Mouse (Mus musculus) macrophage (primary cell): ENCODE measurements around the gene Mtor. TPM values are rescaled to one million over a fixed set of nuclear protein-coding genes. Genes with fewer than 3 reads are reported as not detected.

Experiments
- H3K27ac ChIP-seq: fragments of 350-480 bp; formaldehyde crosslinking; 2 replicates; pipeline ENCODE4 v1.9.0; 2021
- H3K36me3 ChIP-seq: fragments of 350-480 bp; formaldehyde crosslinking; 2 replicates; pipeline ENCODE4 v1.9.0; 2021; ENCODE audit errors: inconsistent target
- H3K4me3 ChIP-seq: fragments of 350-480 bp; formaldehyde crosslinking; 2 replicates; pipeline ENCODE4 v1.9.0; 2021; ENCODE audit errors: inconsistent target
- H3K79me2 ChIP-seq: fragments of 350-480 bp; formaldehyde crosslinking; 2 replicates; pipeline ENCODE4 v1.9.0; 2021; ENCODE audit errors: inconsistent target
- WGBS: methylation state at CpG from one replicate; pipeline ENCODE4 v1.1.7; 2026; ENCODE audit warnings: inconsistent platforms; ENCODE audit not compliant: missing documents; 5-methylcytosine and 5-hydroxymethylcytosine counted together
- polyA plus RNA-seq: library from polyadenylated mRNA; stranded (reverse); fragments of 250-400 nt; gene quantifications from 3 replicates; pipeline ENCODE4 v1.2.4, GENCODE M21; 2018; ENCODE audit warnings: inconsistent platforms

Gene Mtor
- polyA plus RNA-seq, 1 experiment from 2014 or later, result 14.5 TPM

DNA sequence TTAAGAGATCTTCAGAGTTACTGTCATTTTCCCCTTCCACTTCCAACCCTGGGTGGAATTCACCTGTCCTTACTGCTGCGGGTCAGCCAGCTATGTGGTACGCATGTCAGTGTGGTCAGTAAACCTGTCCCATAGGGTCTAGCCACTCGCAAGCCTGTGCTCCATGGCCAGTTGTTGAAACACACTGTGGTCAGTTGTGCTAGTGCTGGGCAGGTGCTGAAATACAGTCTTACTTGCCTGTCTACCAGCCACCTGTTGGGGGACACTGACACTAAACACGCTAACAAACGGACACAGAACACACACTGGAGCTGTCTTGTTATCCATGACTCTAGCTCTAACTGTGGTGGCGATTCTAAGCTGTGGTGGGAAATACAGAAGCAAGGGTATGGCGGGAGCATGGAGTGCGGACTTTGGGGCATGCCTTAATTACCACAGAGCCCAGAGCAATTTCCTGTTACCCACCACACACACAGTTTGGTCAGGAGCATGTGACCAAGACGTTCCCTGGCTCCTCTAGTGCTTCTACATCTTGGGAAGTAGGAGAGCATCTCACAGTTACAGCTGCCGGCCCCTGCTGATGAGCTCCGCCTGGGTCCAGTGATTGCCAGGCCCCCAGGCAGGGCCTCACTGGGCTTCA, 17.4 kb upstream of the Mtor start:
- WGBS, result 44% methylated on average over 10 of the region's 11 CpGs

DNA sequence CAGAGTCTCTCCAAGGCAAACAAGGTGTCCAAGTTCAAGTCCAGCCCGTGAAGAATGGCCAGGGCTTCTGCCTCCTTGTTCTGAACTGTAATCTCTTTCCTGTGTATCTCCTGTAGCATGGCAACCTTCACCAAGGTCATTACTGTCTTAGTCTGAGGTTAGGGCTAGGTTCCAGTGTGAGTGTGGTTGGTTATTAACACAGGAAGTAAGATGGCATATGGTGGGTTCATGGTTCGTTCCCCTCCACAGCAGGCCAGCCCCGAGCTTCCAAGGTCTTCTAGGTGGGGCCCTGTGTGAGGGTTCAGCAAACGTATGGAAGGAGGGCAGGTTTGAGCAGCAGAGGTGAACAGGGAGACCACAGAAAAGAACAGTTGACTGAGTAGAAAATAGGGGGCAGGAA, 15.9 kb upstream of the Mtor start:
- H3K4me3 ChIP-seq, result no peak overlapping the region
- H3K79me2 ChIP-seq, result no peaks in the 10 kb centered on the region
- H3K27ac ChIP-seq, result no peak overlapping the region
- 74% methylated on average over 4 of the region's 4 CpGs for WGBS
- H3K36me3 ChIP-seq, result no peaks in the 10 kb centered on the region

More for the DNA sequence above, 17.4 kb upstream of the Mtor start:
- Histone ChIP-seq H3K27ac (no peak overlapping the region), H3K36me3 (no peaks in the 10 kb centered on the region), H3K4me3 (no peak overlapping the region), H3K79me2 (no peaks in the 10 kb centered on the region)

DNA sequence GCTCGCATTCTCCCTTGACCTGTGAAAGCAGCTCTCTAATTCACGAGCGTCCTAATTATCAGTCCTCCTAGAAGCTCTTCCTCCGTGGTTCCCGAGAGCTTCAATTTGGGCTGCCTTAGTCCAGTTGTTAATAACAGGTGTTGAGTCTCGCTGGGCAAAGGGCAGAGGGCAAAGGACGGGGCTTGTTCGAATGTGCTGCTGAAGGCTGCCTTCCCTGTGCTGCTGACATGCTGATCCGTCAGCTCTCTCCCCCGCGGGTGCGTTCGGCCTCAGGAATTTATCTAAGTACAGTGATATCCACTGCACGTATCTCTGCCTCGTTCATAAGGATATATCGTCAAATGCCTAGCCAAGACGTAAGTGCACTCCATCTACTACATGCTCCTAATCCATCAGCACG, 15.1 kb upstream of the Mtor start:
- no peaks in the 10 kb centered on the region for H3K36me3 ChIP-seq
- no peaks in the 10 kb centered on the region for H3K79me2 ChIP-seq
- no peak overlapping the region for H3K4me3 ChIP-seq
- WGBS, result 92% methylated on average over 16 of the region's 18 CpGs
- no peak overlapping the region for H3K27ac ChIP-seq

DNA sequence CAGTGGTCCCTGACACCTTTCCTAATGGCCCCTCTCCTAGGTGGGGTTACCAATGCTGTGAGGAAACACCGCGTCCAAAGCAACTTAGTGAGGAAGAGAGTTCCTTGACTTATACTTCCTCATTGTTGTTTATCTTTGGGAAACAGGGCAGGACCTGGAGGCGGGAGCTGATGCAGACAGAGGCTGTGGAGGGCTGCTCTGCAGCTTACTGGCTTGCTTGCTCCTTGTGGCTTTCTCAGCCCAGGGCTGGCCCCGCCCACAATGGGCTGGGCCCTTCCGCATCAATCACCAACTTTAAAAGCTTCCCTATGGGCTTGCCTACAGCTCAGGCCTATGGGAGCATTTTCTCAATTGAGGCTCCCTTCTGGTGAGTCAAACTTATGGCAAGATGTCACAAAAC, 14.6 kb upstream of the Mtor start:
- Histone ChIP-seq H3K27ac (no peak overlapping the region), H3K36me3 (no peaks in the 10 kb centered on the region), H3K4me3 (no peak overlapping the region), H3K79me2 (no peaks in the 10 kb centered on the region)
- 99% methylated on average over 5 of the region's 5 CpGs for WGBS

DNA sequence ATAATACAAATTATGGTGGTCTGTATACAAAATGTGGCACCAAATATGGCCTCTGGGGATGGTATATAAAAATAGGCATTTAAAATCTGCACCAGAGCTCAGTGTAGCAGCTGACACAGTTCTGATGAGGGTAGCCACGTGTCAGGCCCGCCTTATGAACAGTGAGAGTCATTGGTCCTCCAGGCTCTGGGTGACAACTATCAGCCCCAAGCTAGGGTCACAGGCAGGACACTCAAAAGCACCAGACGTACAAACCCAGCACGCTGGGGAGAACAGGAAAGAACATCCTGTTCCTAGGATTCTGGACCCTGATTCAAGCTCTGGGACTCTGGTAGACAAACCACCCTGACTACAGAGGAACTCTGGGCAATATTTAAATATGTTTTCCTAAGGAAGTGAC, 13.9 kb upstream of the Mtor start:
- Histone ChIP-seq H3K79me2 (no peaks in the 10 kb centered on the region), H3K27ac (no peak overlapping the region), H3K36me3 (no peaks in the 10 kb centered on the region), H3K4me3 (no peak overlapping the region)
- WGBS, result 90% methylated on average over 4 of the region's 4 CpGs

DNA sequence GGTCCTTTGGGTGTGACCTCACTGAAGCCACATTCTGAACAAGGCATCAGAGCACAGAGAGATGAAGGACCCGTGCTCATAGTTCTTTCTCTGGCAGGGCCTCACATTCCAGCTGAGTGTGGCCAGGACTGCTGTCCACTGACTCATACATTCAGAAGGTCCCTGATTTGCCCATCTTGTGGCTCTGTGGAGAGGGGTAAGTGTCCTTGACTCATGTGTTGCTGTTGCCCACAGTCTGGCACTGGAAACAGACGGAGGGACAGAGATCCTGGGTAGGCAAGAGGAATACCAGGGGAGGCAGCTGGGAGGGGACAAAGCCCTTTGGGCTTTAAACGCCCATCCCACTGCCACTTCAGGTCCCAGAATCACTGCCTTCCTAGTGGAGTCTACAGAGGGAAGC, 13.3 kb upstream of the Mtor start:
- Histone ChIP-seq H3K79me2 (no peaks in the 10 kb centered on the region), H3K4me3 (no peak overlapping the region), H3K27ac (no peak overlapping the region), H3K36me3 (no peaks in the 10 kb centered on the region)
- WGBS, result 97% methylated on average over 3 of the region's 3 CpGs

DNA sequence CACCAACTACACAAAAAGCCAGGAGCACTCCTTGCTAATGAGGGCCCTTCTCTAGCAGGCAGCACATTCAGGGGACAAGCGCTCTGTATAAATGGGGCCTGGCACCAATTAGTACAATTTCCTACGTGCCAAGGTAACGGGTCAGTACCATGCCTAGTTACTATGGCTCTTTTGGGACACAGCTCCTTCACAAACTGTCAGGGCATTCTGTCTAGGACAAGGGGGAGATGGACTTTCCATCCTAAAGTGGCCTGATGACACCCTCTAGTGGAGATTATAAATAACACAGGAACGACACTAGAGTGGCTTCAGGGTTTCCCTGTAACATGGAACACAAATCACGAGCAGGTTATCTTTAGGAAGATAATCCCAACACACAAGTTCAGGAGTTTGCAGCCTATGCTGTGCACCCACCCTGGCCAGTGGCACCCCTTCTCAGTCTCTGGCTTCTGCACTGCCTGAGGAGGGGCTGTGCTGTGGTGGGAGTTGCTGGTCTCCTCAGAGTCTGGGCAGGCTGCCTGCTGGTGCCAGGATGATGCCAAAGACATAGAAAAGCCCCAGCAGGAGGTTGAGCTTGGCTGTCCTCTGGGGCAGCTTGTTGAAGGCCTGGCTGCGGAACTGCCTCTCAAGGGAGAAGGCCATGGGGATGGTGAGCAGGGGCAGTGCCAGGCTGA, 12.6 kb upstream of the Mtor start:
- Histone ChIP-seq H3K4me3 (no peak overlapping the region), H3K36me3 (no peaks in the 10 kb centered on the region), H3K27ac (no peak overlapping the region), H3K79me2 (no peaks in the 10 kb centered on the region)
- 91% methylated on average over 6 of the region's 6 CpGs for WGBS

DNA sequence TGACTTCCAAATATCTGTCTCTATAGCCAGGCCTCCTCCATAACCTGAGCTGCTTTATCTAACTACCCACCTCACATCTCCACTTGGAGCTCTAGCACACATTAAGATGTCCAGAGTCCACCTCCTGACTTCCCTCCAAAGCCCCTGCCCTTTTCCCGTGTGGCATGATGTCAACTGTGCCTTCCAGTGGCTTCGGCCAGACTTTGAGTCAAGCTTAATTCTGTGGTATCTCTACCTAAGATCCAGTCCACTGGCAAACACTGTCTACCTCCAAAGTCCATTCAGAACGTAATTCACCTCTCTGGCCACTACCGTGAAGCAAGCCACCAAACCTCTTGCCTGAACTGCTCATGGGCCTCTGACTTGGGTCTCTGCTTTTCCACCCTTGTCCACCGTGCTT, 6.5 kb upstream of the Mtor start:
- Histone ChIP-seq H3K79me2 (peaks cover 5% of the 10 kb centered on the region; the same call in 1 of the 2 replicates), H3K36me3 (no peaks in the 10 kb centered on the region), H3K27ac (no peak overlapping the region), H3K4me3 (no peak overlapping the region)
- WGBS, result 97% methylated on average over 5 of the region's 5 CpGs

DNA sequence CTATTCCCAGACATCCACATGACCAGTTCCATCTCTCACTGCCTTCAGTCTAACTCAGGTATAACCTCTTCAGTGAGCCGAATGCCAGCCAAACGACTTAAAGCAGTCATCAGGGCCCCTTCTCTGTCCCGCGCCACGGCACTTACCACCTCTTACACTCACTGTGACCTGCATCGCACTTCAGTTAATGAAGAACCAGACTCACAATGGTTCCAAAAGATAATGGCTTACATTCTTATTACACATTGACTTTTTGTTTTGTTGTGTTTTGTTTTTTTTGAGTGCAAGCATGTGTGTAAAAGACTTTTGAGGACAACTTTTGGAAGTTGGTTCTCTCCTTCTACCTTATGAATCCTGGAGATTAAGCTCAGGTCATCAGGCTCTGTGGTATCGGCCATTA, 5.8 kb upstream of the Mtor start:
- Histone ChIP-seq H3K4me3 (no peak overlapping the region), H3K36me3 (no peaks in the 10 kb centered on the region), H3K79me2 (peaks cover 5% of the 10 kb centered on the region; the same call in 1 of the 2 replicates), H3K27ac (no peak overlapping the region)
- 92% methylated on average over 7 of the region's 7 CpGs for WGBS

DNA sequence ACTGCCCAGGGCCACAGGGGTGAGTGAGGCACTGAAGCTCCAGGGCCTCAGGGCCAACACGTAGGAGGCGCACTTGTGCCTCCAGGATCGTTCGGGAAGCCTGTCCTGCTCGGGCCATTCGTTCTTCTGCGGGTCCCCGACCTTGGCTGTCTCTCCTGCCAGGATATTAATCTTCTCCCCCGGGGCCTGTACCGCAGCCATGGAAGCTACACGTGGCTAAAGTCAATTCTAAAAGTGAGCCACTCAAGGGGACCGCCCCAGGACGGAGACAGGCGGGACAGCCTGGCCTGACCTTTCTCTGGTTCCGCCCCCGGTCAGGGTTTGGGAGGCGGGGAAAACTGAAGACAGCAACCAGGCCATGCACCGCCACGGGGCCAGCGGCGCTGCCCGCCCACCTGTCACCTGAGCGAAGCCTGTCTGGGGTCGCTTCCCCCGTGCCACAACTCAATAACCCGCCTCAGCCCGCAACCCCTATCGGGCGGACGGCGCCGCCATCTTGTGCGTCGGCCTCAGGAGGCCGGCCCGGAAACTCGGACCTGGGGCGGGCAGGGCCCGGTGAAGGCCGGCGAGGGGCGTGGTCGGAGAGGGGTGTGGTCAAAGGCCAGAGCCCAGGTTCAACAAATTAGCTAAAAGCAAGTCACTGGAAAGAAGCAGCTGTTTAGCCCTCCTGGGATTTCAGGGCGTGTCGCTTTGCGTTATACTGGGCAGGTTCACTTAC, 4.0 kb upstream of the Mtor start, which contains the start of gene Ubiad1:
Gene Ubiad1, minus strand, starts transcription at position 522 of the 718 bp plus-strand sequence.
- H3K36me3 ChIP-seq, result no peaks in the 10 kb centered on the region
- under 1% methylated on average over 40 of the region's 46 CpGs for WGBS

DNA sequence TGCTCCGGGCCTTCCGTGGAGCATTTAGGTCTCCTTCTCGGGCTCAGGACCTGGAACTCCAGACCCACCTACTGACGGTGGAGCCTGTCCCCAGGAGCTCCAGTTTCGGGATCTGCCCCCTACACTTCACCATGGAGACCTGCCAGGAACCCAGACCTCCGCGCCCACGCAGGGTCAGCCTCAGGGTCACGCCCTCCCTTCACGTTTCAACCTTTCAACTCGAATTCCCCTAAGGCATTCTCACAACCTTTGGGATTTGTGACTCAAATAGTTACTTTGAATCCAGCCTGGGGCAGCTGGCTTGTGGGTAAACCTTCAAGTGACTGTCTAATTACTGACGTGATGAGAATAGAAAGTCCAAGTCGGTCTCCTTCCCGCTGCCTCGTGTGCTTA, 438 bp downstream of the Mtor start:
- Histone ChIP-seq H3K79me2 (peaks cover 33% of the 10 kb centered on the region), H3K4me3 (peak overlapping the region; percentile 87), H3K36me3 (peaks cover 20% of the 10 kb centered on the region), H3K27ac (peak overlapping the region; percentile 32; the same call in 1 of the 2 replicates)
- WGBS, result under 1% methylated on average over 15 of the region's 15 CpGs

More for the DNA sequence above, 4.0 kb upstream of the Mtor start, which contains the start of gene Ubiad1:
- Histone ChIP-seq H3K27ac (peak within 1 kb of the TSS; percentile 49), H3K79me2 (peaks cover 13% of the 10 kb centered on the region), H3K4me3 (peak within 1 kb of the TSS; percentile 61)

DNA sequence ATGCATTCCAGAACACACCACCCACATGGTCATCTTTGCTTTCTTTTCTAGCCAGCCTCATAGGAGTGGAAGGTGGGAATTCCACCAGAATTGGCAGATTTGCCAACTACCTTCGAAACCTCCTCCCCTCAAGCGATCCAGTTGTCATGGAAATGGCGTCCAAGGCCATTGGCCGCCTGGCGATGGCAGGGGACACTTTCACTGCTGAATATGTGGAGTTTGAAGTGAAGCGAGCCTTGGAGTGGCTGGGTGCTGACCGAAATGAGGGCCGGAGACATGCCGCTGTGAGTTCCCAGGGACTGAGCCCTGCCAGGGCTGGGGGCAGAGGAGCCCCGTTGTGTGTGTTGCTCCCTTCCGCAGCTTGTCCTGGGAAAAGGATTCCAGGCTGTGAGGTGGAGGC, 5.3 kb downstream of the Mtor start:
- Histone ChIP-seq H3K79me2 (peaks cover 32% of the 10 kb centered on the region), H3K36me3 (peaks cover 66% of the 10 kb centered on the region), H3K4me3 (no peak overlapping the region), H3K27ac (no peak overlapping the region)
- 90% methylated on average over 11 of the region's 11 CpGs for WGBS

DNA sequence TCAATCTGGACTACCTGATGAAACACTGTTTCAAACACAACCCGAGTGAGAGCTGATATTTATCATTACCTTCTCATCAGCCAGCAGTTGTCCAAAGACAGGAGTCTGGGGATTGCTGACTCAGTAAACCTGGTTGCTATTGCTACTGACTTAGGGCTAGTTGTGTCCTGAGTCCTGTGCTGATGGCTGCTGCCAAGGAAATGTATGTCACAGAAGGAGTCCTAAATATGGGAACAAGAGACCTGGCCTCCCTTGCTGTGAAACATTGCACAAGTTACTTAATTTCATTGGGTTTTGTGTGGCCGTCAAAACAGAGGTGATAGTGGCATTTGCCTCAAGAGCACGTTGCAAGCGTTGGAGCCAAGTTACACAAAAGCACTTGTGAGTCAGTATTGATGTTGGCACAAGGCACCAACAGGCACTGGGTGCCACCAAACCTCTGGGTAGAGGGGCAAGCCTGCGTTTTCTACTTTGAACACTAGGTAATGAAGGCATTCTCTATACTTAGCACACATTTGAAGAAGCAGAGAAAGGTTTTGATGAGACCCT, 7.1 kb downstream of the Mtor start:
- WGBS, result 94% methylated on average over 5 of the region's 5 CpGs
- Histone ChIP-seq H3K36me3 (peaks cover 84% of the 10 kb centered on the region), H3K27ac (no peak overlapping the region), H3K4me3 (no peak overlapping the region), H3K79me2 (peaks cover 13% of the 10 kb centered on the region)

DNA sequence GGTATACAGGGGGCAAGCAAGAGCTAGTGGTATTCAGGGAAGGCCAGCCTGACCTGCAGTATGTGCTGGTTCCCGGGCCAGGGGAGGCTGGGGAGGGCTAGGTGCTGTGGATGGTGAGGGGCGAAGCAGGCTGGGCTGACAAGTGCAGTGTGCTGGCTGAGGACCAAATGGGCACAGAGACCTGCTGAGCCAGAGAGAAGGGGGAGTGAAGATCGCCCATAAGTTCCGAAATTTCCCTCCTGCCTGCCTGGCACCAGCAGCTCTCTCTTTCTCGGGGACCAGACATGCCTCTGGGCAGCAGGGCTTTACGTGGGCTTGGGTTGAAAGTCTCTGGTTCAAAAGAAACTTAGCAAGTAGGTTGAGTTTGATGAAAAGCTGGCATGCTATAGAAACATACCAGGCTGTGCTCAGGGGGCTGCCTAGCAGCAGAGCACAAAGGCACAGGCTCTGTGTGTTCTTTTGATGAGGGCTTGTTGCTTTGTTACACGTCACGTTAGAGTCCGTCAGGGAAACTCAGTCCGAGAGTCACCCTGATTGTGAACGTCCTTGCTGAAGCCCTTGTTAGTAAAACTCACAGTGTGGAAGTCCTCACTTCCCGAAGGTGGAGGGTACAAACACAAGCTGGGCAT, 12.4 kb downstream of the Mtor start:
- Histone ChIP-seq H3K4me3 (no peak overlapping the region), H3K36me3 (peaks cover 96% of the 10 kb centered on the region)
- 98% methylated on average over 12 of the region's 12 CpGs for WGBS

More for the DNA sequence above, 12.4 kb downstream of the Mtor start:
- Histone ChIP-seq H3K27ac (no peak overlapping the region), H3K79me2 (no peaks in the 10 kb centered on the region)
